Mouse (Mus musculus): ENCODE measurements around the gene Pitpnm2. TPM values are rescaled to one million over a fixed set of nuclear protein-coding genes. Genes with fewer than 3 reads are reported as not detected.

Gene Pitpnm2
- total and polyA plus RNA-seq, 3 experiments: 7.0 to 22.2 TPM; not detected in 1

GRCm38 (mm10) chr5:124122357-124122756 is 127.2 kb downstream of the Pitpnm2 start:
- no peak for TF ChIP-seq POLR2AphosphoS2 (IDR thresholded peaks at IDR 0.05; ENCODE audit: low read length)
- TF ChIP-seq ZC3H11A (IDR thresholded peaks at IDR 0.05; ENCODE audit: low read depth, low read length): no peak
- TF ChIP-seq NELFE (IDR thresholded peaks at IDR 0.05; ENCODE audit: low read depth, low read length): no peak
- TF ChIP-seq TCF12 (IDR thresholded peaks at IDR 0.05; ENCODE audit: low read depth, low read length): no peak
- H3K4me1 ChIP-seq (ENCODE audit: control insufficient read depth in 1 of 2, insufficient read depth in 2 of 2, low read length in 2 of 2): 0 out of 4 replicates have a peak, but pooled peaks cover 0 to 1% of the 10 kb centered on the region in 2 experiments
- peaks cover 4% of the 10 kb centered on the region; the same call in 1 of the 2 replicates for H3K79me2 ChIP-seq (ENCODE audit: control insufficient read depth, insufficient read depth, low read length, poor library complexity)
- no peaks in the 10 kb centered on the region for H3K9me3 ChIP-seq (replicated peaks; ENCODE audit: insufficient read depth, low read length)
- H3K4me3 ChIP-seq (ENCODE audit: control insufficient read depth in 1 of 2, insufficient read depth in 1 of 2, low read depth in 2 of 2, low read length in 2 of 2): no peak overlapping the region
- no peak overlapping the region for H3K9ac ChIP-seq (ENCODE audit: control insufficient read depth, low read depth, low read length, poor library complexity, severe bottlenecking)
- H3K27me3 ChIP-seq (ENCODE audit: control insufficient read depth in 1 of 2, insufficient read depth in 2 of 2, low read length in 2 of 2): no peaks in the 10 kb centered on the region
- H3K27ac ChIP-seq (ENCODE audit: control insufficient read depth, low read depth, low read length): no peak overlapping the region
- no peak for DNase-seq (ENCODE audit: low read depth, low spot score)
- H3K36me3 ChIP-seq (ENCODE audit: control insufficient read depth in 1 of 2, insufficient read depth in 2 of 2, low read length in 2 of 2): peaks cover 0 to 2% of the 10 kb centered on the region in 2 experiments; a peak in 1 of 4 replicates

- Histone ChIP-seq H3K9me3 (replicated peaks; ENCODE audit: insufficient read depth, low read length) (no peaks in the 10 kb centered on the region), H3K4me1 (ENCODE audit: control insufficient read depth in 1 of 2, insufficient read depth in 2 of 2, low read length in 2 of 2) (peaks cover 0 to 15% of the 10 kb centered on the region in 2 experiments; a peak in 3 of 4 replicates), H3K27ac (ENCODE audit: control insufficient read depth, low read depth, low read length) (no peak overlapping the region), H3K9ac (ENCODE audit: control insufficient read depth, low read depth, low read length, poor library complexity, severe bottlenecking) (no peak overlapping the region), H3K27me3 (ENCODE audit: control insufficient read depth in 1 of 2, insufficient read depth in 2 of 2, low read length in 2 of 2) (no peaks in the 10 kb centered on the region), H3K79me2 (ENCODE audit: control insufficient read depth, insufficient read depth, low read length, poor library complexity) (peaks cover 18% of the 10 kb centered on the region), H3K4me3 (ENCODE audit: control insufficient read depth in 1 of 2, insufficient read depth in 1 of 2, low read depth in 2 of 2, low read length in 2 of 2) (no peak overlapping the region), H3K36me3 (ENCODE audit: control insufficient read depth in 1 of 2, insufficient read depth in 2 of 2, low read length in 2 of 2) (peaks cover 2 to 4% of the 10 kb centered on the region in 2 experiments; a peak in 1 of 4 replicates)
- TF ChIP-seq TBP (IDR thresholded peaks at IDR 0.05; ENCODE audit: low read depth, low read length): no peak
- no peak for TF ChIP-seq RAD21 (IDR thresholded peaks at IDR 0.05; ENCODE audit: low read depth, low read length)
- TF ChIP-seq POLR2AphosphoS2 (IDR thresholded peaks at IDR 0.05; ENCODE audit: low read length): no peak
- TF ChIP-seq MAZ (IDR thresholded peaks at IDR 0.05; ENCODE audit: low read depth, low read length): no peak
- no peak for TF ChIP-seq EP300 (IDR thresholded peaks at IDR 0.05; ENCODE audit: low read depth in 1 of 2, low read length in 2 of 2)
- TF ChIP-seq USF2 (IDR thresholded peaks at IDR 0.05; ENCODE audit: borderline replicate concordance in 1 of 2, insufficient read depth in 1 of 2, low read depth in 1 of 2, low read length in 2 of 2): no peak
- TF ChIP-seq HCFC1 (IDR thresholded peaks at IDR 0.05; ENCODE audit: low read depth, low read length): no peak
- TF ChIP-seq ZKSCAN1 (IDR thresholded peaks at IDR 0.05; ENCODE audit: low read depth, low read length): no peak
- TF ChIP-seq ZMIZ1 (IDR thresholded peaks at IDR 0.05; ENCODE audit: low read depth, low read length): no peak
- TF ChIP-seq ELF1 (IDR thresholded peaks at IDR 0.05; ENCODE audit: low read depth, low read length): no peak
- no peak for TF ChIP-seq USF1 (IDR thresholded peaks at IDR 0.05; ENCODE audit: low read depth, low read length)
- TF ChIP-seq NELFE (IDR thresholded peaks at IDR 0.05; ENCODE audit: low read depth, low read length): no peak
- no peak for TF ChIP-seq ZNF384 (IDR thresholded peaks at IDR 0.05; ENCODE audit: low read depth, low read length)
- no peak for TF ChIP-seq CHD1 (IDR thresholded peaks at IDR 0.05; ENCODE audit: low read depth, low read length)
- no peak for TF ChIP-seq CTCF (IDR thresholded peaks at IDR 0.05 in 2 of 3, conservative IDR thresholded peaks at IDR 0.05 in 1 of 3; ENCODE audit: control insufficient read depth in 1 of 3, insufficient read depth in 1 of 3, low read depth in 2 of 3, low read length in 3 of 3, poor library complexity in 1 of 3, severe bottlenecking in 1 of 3)
- TF ChIP-seq TAL1 (IDR thresholded peaks at IDR 0.05; ENCODE audit: low read length): no peak
- TF ChIP-seq POLR2AphosphoS5 (IDR thresholded peaks at IDR 0.05; ENCODE audit: borderline replicate concordance, low read depth, low read length): no peak
- TF ChIP-seq UBTF (IDR thresholded peaks at IDR 0.05; ENCODE audit: borderline replicate concordance, insufficient read depth, low read depth, low read length): no peak
- TF ChIP-seq TCF12 (IDR thresholded peaks at IDR 0.05; ENCODE audit: low read depth, low read length): no peak
- no peak for DNase-seq (ENCODE audit: low read depth, low spot score)
Observed at GRCm38 (mm10) chr5:124119204-124119603, 130.4 kb downstream of the Pitpnm2 start.

All from MEL (cell line).